Mouse (Mus musculus): ENCODE results near the gene Tmem29. TPM values are rescaled to one million over a fixed set of nuclear protein-coding genes. Genes with fewer than 3 reads are reported as not detected.
"Not testable (repeated sequence)": the region's sequence is repeated elsewhere in the genome, so short reads cannot be mapped to it uniquely, and the experiment has no call there.

Tmem29 gene
- polyA plus RNA-seq (2017; shearing (Covaris generic)) = 10 to 100 TPM; 17.4 to 23.6 (median 18.4) TPM

DNA sequence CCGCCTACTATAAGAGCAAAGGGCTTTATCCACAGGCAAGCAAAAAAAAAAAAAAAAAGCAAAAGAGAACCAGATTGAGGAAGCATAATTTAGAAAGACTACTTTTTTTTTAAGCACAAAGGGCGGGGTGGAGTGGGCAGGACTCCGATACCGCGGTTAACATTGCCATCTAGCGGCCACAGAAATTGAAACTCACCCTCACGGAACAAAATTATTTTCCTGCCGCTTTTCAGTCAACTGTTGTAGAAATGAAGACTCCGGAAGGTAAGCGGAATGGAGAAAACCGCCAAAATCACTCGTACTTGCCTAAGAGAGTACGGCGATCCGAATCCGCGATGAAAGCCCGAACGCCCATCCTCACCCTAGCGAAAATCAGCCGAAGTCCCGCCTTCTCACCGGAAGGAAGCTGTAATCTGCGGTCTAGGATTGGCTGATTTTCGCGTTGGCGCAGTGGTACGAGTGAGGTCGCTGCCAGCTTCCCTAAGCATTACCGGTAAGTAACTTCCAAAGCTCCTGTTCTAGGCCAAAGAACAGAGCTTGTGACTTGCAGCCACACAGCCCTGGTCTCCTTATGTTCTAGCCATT lies at the start of gene Tmem29:
Gene Tmem29 (minus strand): TSS at position 389 of the 585 bp plus-strand sequence.
- ATAC-seq = peak; percentile 94

DNA sequence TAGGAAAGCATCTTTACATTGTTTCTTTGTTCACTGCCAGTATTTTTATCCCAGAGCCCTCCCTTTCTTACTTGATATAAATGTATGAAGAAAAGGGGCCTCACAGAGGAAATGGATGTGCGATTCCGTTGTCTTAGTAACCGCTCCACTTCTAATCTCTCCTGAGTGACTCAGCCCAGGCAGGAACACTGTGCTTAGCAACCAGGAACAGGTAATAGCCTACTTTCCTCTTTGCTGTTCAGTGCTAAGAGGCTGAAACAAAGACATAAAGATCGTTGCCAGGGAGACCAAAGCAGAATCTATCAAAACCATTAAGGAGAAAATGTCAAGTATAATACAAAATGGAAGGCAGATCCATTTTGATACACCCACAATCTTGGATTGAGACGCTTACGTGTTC lies 49.7 kb upstream of the Tmem29 start:
- no peak for ATAC-seq

DNA sequence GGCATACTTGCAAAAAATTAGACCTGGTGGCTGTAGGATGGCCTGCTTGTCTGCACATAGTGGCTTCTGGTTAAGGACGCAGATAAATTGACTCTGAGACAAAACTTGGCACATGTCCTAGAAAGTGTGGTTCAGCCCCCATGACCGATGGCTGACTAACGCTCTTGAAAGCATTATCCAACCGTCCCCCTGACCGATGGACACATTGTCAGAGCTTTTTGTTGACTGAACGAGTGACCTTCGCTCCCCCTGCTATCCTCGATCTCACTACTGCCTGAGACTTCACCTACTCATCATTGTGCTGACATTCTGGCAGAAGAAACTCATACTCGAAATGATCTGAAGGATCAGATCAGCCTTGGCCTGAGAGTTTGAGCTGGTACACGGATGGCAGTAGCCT lies 28.9 kb upstream of the Tmem29 start:
- ATAC-seq = not testable (repeated sequence)

DNA sequence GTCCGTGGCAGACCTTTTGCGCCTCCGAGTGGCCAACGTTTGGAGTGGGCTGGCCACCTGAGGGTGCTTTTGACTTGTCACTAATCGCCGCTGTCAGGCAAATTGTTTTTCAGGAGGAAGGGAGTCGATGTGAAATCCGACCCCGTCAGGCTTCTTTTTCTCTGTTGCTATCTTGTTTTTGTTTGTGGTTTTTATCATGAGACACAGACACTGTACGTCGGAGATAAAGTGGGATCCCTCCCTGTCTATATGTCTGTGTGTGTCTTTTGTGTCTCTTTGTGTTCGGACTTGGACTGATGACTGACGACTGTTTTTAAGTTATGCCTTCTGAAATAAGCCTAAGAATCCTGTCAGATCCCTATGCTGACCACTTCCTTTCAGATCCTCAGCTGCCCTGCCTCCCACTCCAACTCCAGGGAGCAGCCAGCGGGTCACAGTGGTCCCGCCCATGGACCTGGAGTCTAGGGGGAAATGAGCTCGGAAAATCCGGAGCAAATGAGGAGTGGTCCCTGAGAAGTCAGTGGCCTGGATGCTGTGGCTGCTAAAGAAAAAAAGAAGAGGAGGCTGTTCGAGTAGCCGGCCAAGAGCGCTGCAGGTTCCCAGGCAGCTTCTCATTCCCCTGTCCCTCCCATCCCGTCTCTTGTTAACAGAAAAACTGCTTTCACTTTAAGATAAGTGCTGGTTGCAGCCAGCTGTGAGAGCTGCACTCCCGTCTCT lies 27.5 kb upstream of the Tmem29 start:
- ATAC-seq = not testable (repeated sequence)

DNA sequence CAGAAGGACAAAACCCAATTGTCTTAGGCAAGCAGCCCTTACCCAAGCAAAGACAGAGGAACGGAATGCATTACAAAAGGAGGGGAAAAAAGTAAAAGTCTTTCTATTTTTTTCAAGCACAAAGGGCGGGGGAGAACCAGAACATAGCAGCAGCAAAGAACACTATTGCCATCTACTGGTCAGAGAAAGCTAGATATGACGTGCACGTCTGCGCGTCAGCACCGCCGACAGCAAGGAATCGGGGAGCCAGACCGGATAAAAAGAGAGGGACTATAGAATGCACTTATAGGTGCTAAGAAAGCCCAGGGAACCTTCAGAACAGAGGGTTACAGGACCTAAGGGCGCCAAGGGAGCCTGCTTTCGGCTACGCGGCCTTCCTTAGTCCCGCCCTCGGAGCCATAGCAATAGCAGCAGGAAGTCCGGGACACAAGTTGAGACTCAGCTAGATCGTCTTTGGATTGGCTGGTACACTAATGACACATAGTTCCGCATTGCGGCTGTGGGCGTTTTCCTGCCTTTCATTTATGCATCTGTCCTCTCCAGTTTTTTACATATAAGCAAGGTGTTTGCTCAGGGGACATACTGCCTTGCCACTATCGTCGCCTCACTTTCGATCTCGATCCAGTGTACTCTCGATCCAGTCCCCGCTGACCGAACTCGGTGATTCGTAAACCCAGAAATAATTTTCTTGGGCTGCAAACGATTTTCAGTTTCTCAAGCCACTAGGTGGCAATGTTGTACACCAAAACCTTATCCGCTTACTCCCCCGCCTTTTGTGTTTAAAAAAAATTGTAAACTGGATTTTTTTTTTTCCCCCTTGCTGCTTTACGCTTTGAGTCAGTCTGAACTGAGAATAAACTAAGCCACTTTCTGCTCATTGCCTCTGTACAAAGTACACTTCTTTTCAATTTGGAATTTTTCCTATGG lies 19.2 kb upstream of the Tmem29 start:
- ATAC-seq = peak; percentile 95

DNA sequence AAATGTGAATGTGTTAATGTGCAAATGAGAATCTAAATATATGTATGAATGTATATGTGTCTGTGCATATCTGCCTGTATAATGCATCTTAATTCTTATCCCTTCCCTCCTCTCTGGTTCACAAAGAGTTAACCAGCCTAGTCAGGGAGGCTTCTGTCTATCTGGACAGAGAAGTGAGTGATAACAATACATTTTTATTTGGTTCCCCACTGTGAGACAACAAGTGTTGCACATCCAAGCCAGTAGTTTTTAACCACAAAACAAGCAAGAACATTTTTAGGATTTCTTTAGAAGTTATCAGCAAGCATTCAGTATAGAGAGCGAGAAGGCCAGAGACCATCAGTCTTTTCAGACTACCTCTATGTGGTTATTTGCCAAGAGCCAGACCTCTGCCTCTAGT lies 12.5 kb upstream of the Tmem29 start:
- ATAC-seq = no peak

DNA sequence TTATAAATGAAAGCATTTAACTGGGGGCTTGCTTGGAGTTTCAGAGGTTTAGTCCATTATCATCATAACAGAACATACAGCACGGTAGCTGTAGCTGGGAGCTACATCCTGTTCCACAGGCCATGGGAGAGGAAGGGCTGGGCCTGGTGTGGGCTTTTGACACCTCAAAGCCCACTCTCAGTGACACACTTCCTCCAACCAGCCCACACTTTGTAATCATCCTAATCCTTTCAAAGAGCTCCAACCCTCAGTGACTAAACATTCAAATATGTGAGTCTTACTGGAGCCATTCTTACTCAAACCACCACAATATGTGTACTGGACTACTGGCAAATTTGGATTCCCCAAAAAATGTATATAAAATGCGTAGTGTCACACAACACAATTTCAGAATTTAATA lies 9.3 kb upstream of the Tmem29 start:
- no peak for ATAC-seq

DNA sequence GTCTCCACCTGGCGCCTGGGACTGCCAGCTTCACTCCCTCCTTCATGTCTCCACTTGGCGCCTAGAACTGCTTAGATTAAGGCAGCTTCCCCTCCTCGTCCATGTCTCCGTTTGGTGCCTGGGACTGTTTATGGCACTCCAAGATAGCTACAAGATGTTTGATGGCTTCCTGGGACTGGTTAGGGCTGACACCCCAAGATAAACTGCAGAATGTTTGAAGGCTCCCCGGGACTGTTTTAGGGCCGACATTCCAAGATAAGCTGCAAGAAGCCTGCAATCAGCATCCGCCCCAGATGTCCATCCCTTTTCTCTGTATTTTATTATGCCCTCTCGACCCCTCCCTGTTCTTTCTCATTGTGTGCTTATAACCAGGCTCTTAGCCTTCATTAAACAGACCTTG lies 7.9 kb upstream of the Tmem29 start:
- not testable (repeated sequence) for ATAC-seq

DNA sequence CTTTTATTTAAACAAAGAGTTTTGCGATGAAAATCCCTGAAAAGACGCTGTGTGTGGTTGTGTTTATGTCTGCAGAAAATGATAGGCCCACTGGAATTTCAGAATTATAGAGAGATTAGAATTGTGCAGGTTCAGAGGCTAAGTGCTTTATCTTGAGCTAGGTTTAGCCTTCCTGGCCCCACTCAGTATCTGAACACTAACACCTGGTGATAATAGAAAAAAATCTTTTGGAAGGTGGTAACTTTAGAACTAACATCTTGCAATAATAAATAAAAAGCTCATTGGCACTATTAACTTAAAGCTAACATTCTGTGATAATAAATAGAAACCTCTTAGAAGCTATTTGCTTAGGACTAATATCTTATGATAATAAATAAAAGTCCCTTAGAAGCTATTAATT lies 1.2 kb upstream of the Tmem29 start:
- no peak for ATAC-seq

DNA sequence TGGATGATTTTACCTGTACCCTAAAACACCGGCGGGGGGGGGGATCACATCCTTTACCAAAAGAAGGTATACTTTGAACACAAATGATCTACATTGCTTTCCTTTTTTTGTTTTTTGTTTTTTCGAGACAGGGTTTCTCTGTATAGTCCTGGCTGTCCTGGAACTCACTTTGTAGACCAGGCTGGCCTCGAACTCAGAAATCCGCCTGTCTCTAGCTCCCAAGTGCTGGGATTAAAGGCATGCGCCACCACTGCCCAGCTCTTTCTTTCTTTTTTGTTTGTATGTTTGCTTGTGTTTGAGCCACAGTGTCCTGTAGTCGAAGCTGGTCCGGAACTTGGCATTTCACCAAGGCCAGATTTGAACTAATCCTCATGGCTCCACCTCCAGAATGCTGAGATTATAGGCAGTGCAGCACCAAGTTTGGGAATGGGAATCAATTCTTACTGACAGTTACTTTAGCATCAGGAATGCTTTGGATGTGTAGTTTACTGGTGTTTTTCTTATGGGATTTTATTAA lies 515 bp upstream of the Tmem29 start:
- peak; percentile 9 for ATAC-seq

DNA sequence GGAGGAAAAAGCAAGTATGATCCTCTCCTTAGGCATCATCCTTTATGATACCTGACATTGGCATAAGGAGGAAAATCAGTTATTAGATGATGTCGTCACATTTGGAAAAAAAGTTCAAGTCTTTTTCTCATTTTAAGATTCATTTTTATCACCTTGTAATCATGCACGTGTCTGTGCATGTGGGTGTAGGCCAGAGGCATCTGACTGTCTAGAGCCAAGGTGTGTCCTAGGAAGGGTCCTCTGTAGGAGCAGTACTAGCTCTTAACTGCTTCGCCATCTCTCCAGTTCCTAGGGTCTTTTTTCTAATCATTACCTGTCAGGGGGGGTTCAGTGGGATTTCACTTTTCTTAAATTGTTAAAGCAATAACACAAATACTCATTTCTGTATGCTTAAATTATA lies 818 bp downstream of the Tmem29 start:
- ATAC-seq = no peak

DNA sequence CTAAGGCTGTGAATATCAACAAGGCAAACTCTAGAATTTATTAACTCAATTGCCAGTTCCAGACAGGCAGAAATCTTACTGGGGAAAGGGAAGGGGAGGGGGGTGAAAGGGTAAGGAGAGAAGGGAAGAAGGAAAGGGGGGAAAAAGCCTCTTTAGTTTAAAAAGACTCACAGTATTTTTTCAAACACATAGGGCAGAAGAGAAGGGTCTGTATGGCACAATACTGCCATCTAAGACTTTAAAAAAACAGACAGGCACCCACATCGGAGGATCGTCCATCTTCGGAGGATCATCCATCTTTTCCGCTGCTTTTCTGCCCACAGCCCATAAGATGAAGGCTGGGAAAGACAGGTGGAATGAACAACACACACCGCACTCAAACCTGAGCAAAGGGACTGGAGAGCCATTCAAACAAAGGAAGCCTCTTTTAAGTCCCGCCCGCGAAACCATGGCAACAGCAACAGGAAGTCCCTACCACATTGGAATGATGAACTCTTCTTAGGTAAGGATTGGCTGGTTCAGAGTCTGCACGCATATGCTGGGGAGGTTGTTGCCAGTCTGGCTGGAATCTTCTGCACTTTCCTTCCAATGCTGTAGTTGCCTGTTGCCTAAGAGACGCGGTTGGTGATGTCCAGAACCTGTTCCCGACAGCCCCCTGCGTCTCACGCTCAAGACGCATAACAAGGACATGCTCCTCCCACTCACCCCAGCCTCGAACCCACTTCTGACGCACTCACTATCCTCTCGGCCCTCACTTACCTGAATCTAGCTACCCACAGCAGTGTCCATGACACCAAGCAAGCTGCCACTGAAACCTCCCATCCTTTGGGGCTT lies 18.2 kb downstream of the Tmem29 start:
- peak; percentile 90 for ATAC-seq

DNA sequence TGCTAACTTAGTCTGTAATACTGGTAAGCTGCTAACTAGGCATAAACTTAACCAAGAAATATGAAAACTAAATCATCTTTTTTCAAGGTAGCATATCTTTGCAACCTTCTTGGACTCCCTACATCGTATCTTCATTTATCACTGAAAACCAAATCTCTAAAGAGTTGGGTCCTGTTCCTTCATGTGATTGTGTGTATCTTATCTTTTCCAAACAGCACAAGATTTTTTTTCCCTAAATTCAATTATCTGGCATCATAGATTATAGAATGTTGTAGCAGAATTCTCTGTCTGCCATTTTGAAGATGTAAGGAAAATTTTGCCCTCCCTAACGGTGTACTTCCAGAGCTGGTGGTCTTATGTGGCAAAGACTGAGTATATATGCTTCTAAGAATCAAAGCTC lies 22.6 kb downstream of the Tmem29 start:
- ATAC-seq = no peak

DNA sequence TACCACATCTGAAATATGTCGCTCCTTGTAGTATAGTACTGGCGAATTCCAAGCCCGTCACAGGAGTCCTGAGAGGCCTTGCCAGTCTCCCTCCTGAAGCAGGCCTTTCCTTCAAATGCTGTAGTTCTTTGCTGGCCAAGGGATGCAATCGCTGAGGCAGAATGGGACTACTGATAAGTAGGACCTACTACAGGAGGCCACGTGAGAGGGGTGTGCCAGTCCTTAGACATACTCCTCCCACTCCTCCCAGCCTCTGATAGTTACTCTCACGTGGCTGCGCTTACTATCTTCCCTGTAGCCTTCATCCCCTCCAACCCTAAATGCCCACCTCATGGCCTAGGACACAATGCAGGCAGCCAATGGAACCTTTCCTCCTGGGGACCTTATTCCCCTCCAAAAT lies 23.6 kb downstream of the Tmem29 start:
- no peak for ATAC-seq

DNA sequence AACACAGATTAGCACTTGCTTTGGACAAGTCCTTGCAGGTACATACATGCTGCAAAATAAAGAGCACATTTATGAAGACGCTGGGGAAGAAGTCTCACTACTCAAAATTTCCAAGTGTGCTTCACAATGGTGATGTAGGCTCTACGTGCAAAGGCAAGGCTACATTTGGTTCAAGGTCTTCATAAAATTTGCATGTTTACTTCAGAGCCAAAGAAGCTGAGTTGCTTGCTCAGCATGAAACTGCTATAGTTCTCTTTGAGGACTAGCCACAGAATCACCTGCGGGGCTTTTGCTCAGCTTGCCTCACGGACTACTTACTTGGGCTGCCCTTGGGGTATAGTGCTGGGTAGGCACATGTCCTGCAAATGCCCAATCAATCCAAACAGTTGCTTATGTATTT lies 45.4 kb downstream of the Tmem29 start:
- peak; percentile 61 for ATAC-seq

Other genes with a start within 250 kb of the Tmem29 start
- 1 to 10 TPM in 2 of 3 experiments, under 1 TPM in 1; 0.93 to 4.9 (median 4.8) TPM for gene Alas2, start 88.2 kb upstream of the Tmem29 start, polyA plus RNA-seq (2017; shearing (Covaris generic))
- 1 to 10 TPM; 6.5 to 9.1 (median 7.5) TPM for gene Pfkfb1, start 129.1 kb upstream of the Tmem29 start, polyA plus RNA-seq (2017; shearing (Covaris generic))
- gene Apex2, start 130.7 kb upstream of the Tmem29 start, polyA plus RNA-seq (2017; shearing (Covaris generic)) = 10 to 100 TPM; 13.5 to 18.9 (median 15.3) TPM
- under 1 TPM in 2 of 3 experiments, not detected in 1; 0.08 to 0.34 TPM for gene Tro, start 198.4 kb upstream of the Tmem29 start, polyA plus RNA-seq (2017; shearing (Covaris generic))

Measured in inflammation-experienced regulatory T-cells, adult 6 months (primary cell).